Mouse (Mus musculus): ENCODE measurements around the gene Ccl22.

GRCm38 (mm10) chr8:94781155-94781837 lies 35.9 kb downstream of the Ccl22 start:
- TF ChIP-seq CTCF (IDR thresholded peaks at IDR 0.05 in 2 of 3, conservative IDR thresholded peaks at IDR 0.05 in 1 of 3; ENCODE audit: control insufficient read depth in 1 of 3, insufficient read depth in 1 of 3, low read depth in 2 of 3, low read length in 3 of 3, poor library complexity in 1 of 3, severe bottlenecking in 1 of 3) (no peak), POLR2A (IDR thresholded peaks at IDR 0.05; ENCODE audit: control insufficient read depth in 1 of 2, insufficient read depth in 1 of 2, low read depth in 1 of 2, low read length in 2 of 2, poor library complexity in 1 of 2) (no peak), ZC3H11A (IDR thresholded peaks at IDR 0.05; ENCODE audit: low read depth, low read length) (no peak), CHD2 (IDR thresholded peaks at IDR 0.05; ENCODE audit: low read length) (no peak), BHLHE40 (IDR thresholded peaks at IDR 0.05; ENCODE audit: borderline replicate concordance, low read depth, low read length) (no peak), MAX (IDR thresholded peaks at IDR 0.05; ENCODE audit: low read length) (no peak), EP300 (IDR thresholded peaks at IDR 0.05; ENCODE audit: low read depth in 1 of 2, low read length in 2 of 2) (no peak), POLR2AphosphoS5 (IDR thresholded peaks at IDR 0.05; ENCODE audit: borderline replicate concordance, low read depth, low read length) (no peak), E2F4 (IDR thresholded peaks at IDR 0.05; ENCODE audit: borderline replicate concordance, low read depth, low read length) (no peak)

Measured in MEL (cell line).